Mouse (Mus musculus): ENCODE results near the gene Prickle1. TPM values are rescaled to one million over a fixed set of nuclear protein-coding genes. Genes with fewer than 3 reads are reported as not detected.

The Prickle1 gene
- polyA plus RNA-seq, 1 experiment from 2014 or later, result 25.6 TPM

GRCm38 (mm10) chr15:93539415-93539814 lies 56.3 kb downstream of the Prickle1 start:
- Histone ChIP-seq H3K9me3 (ENCODE audit: control insufficient read depth, low read length) (no peaks in the 10 kb centered on the region), H3K4me3 (ENCODE audit: low read length) (no peak overlapping the region), H3K4me1 (replicated peaks; ENCODE audit: control insufficient read depth, insufficient read depth, low read length) (peaks cover 10% of the 10 kb centered on the region), H3K36me3 (ENCODE audit: control insufficient read depth, insufficient read depth, low read length) (no peaks in the 10 kb centered on the region), H3K27me3 (ENCODE audit: control insufficient read depth, insufficient read depth, low read depth, low read length) (no peaks in the 10 kb centered on the region), H3K27ac (ENCODE audit: low read length) (no peak overlapping the region), H3K4me2 (ENCODE audit: low read depth, low read length) (no peak overlapping the region), H3K9ac (ENCODE audit: low read length) (no peak overlapping the region)
- no peak for ATAC-seq (ENCODE audit: low read depth)
- 56% methylated on average over 3 of the region's 3 CpGs for WGBS

- no peak for ATAC-seq (ENCODE audit: low read depth)
- Histone ChIP-seq H3K27me3 (ENCODE audit: control insufficient read depth, insufficient read depth, low read depth, low read length) (no peaks in the 10 kb centered on the region), H3K9me3 (ENCODE audit: control insufficient read depth, low read length) (no peaks in the 10 kb centered on the region), H3K27ac (ENCODE audit: low read length) (no peak overlapping the region), H3K36me3 (ENCODE audit: control insufficient read depth, insufficient read depth, low read length) (no peaks in the 10 kb centered on the region), H3K4me3 (ENCODE audit: low read length) (no peak overlapping the region), H3K4me1 (replicated peaks; ENCODE audit: control insufficient read depth, insufficient read depth, low read length) (peaks cover 10% of the 10 kb centered on the region), H3K4me2 (ENCODE audit: low read depth, low read length) (no peak overlapping the region), H3K9ac (ENCODE audit: low read length) (no peak overlapping the region)
- WGBS, result 79% methylated on average over 21 of the region's 21 CpGs
These were observed 57.0 kb downstream of the Prickle1 start for GRCm38 (mm10) chr15:93538551-93539205.

- ATAC-seq (ENCODE audit: low read depth), result no peak
- 0 out of 2 replicates have a peak overlapping the region, but pooled peaks have one; percentile 6 for H3K9ac ChIP-seq (ENCODE audit: low read length)
- H3K27ac ChIP-seq (ENCODE audit: low read length), result no peak overlapping the region
- no peaks in the 10 kb centered on the region for H3K36me3 ChIP-seq (ENCODE audit: control insufficient read depth, insufficient read depth, low read length)
- H3K9me3 ChIP-seq (ENCODE audit: control insufficient read depth, low read length), result no peaks in the 10 kb centered on the region
- peaks cover 10% of the 10 kb centered on the region for H3K4me1 ChIP-seq (replicated peaks; ENCODE audit: control insufficient read depth, insufficient read depth, low read length)
- H3K27me3 ChIP-seq (ENCODE audit: control insufficient read depth, insufficient read depth, low read depth, low read length), result no peaks in the 10 kb centered on the region
- H3K4me3 ChIP-seq (ENCODE audit: low read length), result no peak overlapping the region
- 65% methylated on average over 7 of the region's 7 CpGs for WGBS
- H3K4me2 ChIP-seq (ENCODE audit: low read depth, low read length), result no peak overlapping the region
These were observed 57.9 kb downstream of the Prickle1 start for GRCm38 (mm10) chr15:93537745-93538144.

- Histone ChIP-seq H3K27me3 (ENCODE audit: control insufficient read depth, insufficient read depth, low read depth, low read length) (no peaks in the 10 kb centered on the region), H3K9ac (ENCODE audit: low read length) (no peak overlapping the region), H3K36me3 (ENCODE audit: control insufficient read depth, insufficient read depth, low read length) (no peaks in the 10 kb centered on the region), H3K4me2 (ENCODE audit: low read depth, low read length) (no peak overlapping the region), H3K9me3 (ENCODE audit: control insufficient read depth, low read length) (no peaks in the 10 kb centered on the region), H3K4me3 (ENCODE audit: low read length) (no peak overlapping the region), H3K27ac (ENCODE audit: low read length) (no peak overlapping the region), H3K4me1 (replicated peaks; ENCODE audit: control insufficient read depth, insufficient read depth, low read length) (peaks cover 10% of the 10 kb centered on the region)
- ATAC-seq (ENCODE audit: low read depth), result no peak
- 76% methylated on average over 4 of the region's 4 CpGs for WGBS
These were observed 59.5 kb downstream of the Prickle1 start for GRCm38 (mm10) chr15:93536191-93536590.

GRCm38 (mm10) chr15:93530703-93531032 lies 65.0 kb downstream of the Prickle1 start:
- Histone ChIP-seq H3K36me3 (ENCODE audit: control insufficient read depth, insufficient read depth, low read length) (no peaks in the 10 kb centered on the region), H3K27me3 (ENCODE audit: control insufficient read depth, insufficient read depth, low read depth, low read length) (no peaks in the 10 kb centered on the region), H3K9me3 (ENCODE audit: control insufficient read depth, low read length) (no peaks in the 10 kb centered on the region), H3K4me1 (replicated peaks; ENCODE audit: control insufficient read depth, insufficient read depth, low read length) (peaks cover 12% of the 10 kb centered on the region), H3K4me2 (ENCODE audit: low read depth, low read length) (no peak overlapping the region), H3K4me3 (ENCODE audit: low read length) (no peak overlapping the region), H3K9ac (ENCODE audit: low read length) (no peak overlapping the region), H3K27ac (ENCODE audit: low read length) (no peak overlapping the region)
- 45% methylated on average over 3 of the region's 3 CpGs for WGBS
- ATAC-seq (ENCODE audit: low read depth), result no peak

- ATAC-seq (ENCODE audit: low read depth), result peak; percentile 41; the same call in 1 of the 2 replicates
- Histone ChIP-seq H3K27me3 (ENCODE audit: control insufficient read depth, insufficient read depth, low read depth, low read length) (no peaks in the 10 kb centered on the region), H3K9me3 (ENCODE audit: control insufficient read depth, low read length) (no peaks in the 10 kb centered on the region), H3K9ac (ENCODE audit: low read length) (no peak overlapping the region), H3K27ac (ENCODE audit: low read length) (no peak overlapping the region), H3K4me3 (ENCODE audit: low read length) (no peak overlapping the region), H3K4me1 (replicated peaks; ENCODE audit: control insufficient read depth, insufficient read depth, low read length) (peaks cover 12% of the 10 kb centered on the region), H3K4me2 (ENCODE audit: low read depth, low read length) (no peak overlapping the region), H3K36me3 (ENCODE audit: control insufficient read depth, insufficient read depth, low read length) (no peaks in the 10 kb centered on the region)
- 17% methylated on average over 12 of the region's 12 CpGs for WGBS
These were observed 65.6 kb downstream of the Prickle1 start for GRCm38 (mm10) chr15:93529831-93530702.

GRCm38 (mm10) chr15:93525305-93525917 lies 70.3 kb downstream of the Prickle1 start:
- no peak overlapping the region for H3K9ac ChIP-seq (ENCODE audit: low read length)

GRCm38 (mm10) chr15:93521787-93522180 lies 73.9 kb downstream of the Prickle1 start:
- Histone ChIP-seq H3K4me1 (replicated peaks; ENCODE audit: control insufficient read depth, insufficient read depth, low read length) (peaks cover 30% of the 10 kb centered on the region), H3K4me2 (ENCODE audit: low read depth, low read length) (no peak overlapping the region), H3K36me3 (ENCODE audit: control insufficient read depth, insufficient read depth, low read length) (no peaks in the 10 kb centered on the region), H3K27me3 (ENCODE audit: control insufficient read depth, insufficient read depth, low read depth, low read length) (no peaks in the 10 kb centered on the region), H3K9me3 (ENCODE audit: control insufficient read depth, low read length) (no peaks in the 10 kb centered on the region), H3K4me3 (ENCODE audit: low read length) (no peak overlapping the region), H3K27ac (ENCODE audit: low read length) (no peak overlapping the region), H3K9ac (ENCODE audit: low read length) (no peak overlapping the region)
- ATAC-seq (ENCODE audit: low read depth), result no peak
- 38% methylated on average over 3 of the region's 3 CpGs for WGBS

More at GRCm38 (mm10) chr15:93525305-93525917, 70.3 kb downstream of the Prickle1 start:
- peak; percentile 29; the same call in 1 of the 2 replicates for ATAC-seq (ENCODE audit: low read depth)
- 32% methylated on average over 5 of the region's 5 CpGs for whole genome bisulfite sequencing
- H3K36me3 ChIP-seq (ENCODE audit: control insufficient read depth, insufficient read depth, low read length), result no peaks in the 10 kb centered on the region
- no peak overlapping the region for H3K4me3 ChIP-seq (ENCODE audit: low read length)
- H3K27me3 ChIP-seq (ENCODE audit: control insufficient read depth, insufficient read depth, low read depth, low read length), result no peaks in the 10 kb centered on the region
- H3K4me1 ChIP-seq (replicated peaks; ENCODE audit: control insufficient read depth, insufficient read depth, low read length), result peaks cover 19% of the 10 kb centered on the region
- no peak overlapping the region for H3K27ac ChIP-seq (ENCODE audit: low read length)
- H3K4me2 ChIP-seq (ENCODE audit: low read depth, low read length), result no peak overlapping the region
- no peaks in the 10 kb centered on the region for H3K9me3 ChIP-seq (ENCODE audit: control insufficient read depth, low read length)
